Mouse (Mus musculus): ENCODE data around the gene Fbn1.

The Fbn1 gene

DNA sequence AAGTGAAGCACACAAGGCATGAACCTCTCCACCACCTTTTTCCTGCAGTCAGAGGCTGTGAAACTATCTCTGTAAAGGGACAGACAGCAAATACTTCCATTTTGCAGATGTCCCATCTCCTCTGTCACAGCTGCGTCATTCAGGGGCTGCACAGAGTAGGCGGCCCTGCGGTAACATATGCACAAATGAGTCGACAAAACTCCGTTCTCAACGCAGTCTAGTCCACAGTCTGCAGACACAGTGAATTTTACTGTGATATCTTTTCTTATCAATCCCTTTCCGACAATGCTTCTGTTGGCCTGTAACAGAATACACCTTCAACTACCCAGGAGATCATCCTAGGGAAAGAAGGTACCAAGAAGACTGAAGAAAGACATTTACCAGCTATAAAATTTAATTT is 9.6 kb downstream of the Fbn1 start:
- DNase-seq (ENCODE audit: low spot score) = no peak

DNA sequence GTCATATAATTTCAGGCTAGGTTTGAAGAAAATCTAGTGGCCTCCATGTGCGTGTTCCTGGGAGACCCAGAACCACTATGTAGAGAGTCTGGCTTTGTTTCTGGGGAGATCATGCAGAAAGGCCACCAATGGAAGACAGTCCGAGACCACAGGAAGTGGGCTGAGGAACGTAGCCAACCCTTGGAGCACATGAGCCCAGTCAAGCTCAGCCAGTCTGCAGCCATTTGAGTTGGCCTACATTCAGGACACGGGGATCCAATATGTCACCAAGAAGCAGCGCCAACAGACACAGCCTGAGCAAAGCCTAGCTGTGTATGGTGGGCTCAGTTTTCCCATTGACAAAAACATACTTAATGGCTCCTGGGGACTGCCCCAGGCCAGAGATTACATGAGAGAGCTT is 11.1 kb downstream of the Fbn1 start:
- DNase-seq (ENCODE audit: low spot score) = no peak

DNA sequence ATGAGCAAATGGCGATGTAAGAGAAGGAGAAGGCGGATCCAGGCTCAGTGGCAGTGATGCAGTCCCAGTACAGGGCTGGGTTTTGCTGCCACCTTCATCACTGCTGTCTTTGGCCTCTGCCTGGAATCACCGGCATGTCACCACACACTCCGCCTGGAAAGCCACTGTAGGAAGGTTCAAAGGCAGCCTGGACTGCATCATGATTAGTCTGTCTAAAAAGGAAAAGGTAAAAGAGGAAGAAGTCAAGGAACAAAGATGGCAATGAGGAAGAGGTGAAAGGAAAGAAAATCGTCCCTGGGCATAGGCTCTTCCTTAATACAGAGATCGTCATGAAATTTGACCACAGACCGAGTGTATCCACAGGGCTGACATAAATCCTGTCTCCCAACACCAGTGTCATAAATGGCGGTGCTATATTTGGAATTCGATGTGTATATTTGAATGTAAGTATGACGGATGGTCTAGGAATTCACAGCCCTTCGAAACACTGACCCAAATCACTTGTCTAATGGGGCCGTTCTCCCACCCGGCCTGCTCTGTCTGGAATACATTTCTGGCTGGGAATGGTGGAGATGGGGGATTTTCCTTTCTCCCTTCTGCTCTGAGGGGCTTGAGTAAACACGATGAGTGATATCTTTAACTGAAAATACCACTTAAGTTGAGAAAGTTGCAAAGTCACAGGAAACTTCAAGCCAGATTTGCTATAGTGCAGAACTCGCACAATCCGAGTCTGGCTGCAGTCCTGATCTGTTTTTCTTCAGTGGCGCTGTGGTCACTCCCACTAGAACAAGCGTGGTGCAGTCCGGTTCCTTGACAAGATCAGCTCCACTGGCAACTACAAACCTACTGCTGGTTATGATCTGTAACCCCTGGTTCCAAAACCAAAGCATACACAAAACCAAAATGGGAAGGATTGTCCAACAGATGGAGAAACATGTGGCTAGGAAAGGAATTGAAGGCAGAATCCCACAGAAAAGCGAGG is 12.7 kb downstream of the Fbn1 start:
- DNase-seq (ENCODE audit: low spot score) = no peak

DNA sequence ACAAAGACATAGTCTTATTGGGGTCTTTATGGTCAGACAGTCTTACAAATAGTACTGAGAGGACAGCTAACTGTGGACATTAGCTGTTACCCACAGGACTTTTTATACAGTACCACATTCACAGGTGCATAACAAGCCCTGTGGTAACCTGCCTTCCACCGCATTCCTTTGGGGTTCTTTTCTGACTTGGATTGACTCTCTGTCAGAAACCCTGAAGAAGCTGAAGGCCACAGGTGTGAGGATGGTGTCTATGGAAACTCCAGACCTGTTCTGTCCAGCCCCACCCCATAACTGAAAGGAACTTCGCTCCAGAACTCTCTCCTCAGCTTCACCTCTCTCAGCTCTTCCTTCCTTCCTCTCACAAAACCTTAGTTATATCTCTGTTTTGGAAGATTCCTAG is 13.5 kb downstream of the Fbn1 start:
- no peak for DNase-seq (ENCODE audit: low spot score)

DNA sequence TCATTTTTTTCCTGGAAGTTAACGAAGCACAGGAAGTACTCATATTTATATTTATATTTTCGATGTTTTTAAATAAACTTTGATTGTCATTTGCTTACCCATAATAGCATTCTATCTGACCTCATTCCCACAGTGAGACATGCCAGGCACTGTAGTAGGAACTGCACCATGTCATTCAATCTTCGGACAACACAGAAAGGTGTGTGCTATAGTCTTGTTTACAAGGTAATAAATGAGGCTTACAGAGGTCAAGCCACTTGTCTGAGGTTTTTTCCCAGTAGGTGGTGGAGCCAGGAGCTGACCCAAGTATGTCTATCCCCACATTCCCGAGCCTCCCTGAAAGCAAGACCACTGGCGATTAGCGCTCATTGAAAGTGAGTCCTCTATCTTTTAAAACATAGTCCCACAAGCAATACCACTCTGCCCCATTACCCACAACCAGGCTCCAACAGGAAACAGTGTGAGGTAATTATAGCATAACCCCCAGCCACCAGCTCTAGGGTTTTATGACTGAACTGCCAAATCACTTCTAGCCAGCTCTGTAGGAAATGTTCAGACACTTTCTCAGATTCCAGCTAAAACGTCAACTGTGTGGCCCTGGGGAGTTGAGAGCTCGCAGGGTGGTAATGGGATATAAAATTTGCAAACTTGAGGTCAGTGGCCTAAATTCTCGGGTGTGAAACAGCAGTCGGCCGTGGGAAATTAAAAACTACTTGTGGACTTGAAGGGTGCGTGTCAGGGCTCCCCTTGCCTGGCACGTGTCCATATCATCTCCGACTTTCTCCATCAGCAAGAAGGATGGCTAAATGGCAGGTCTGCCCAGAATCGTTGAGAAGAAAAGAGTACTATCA is 15.5 kb downstream of the Fbn1 start:
- no peak for DNase-seq (ENCODE audit: low spot score)

DNA sequence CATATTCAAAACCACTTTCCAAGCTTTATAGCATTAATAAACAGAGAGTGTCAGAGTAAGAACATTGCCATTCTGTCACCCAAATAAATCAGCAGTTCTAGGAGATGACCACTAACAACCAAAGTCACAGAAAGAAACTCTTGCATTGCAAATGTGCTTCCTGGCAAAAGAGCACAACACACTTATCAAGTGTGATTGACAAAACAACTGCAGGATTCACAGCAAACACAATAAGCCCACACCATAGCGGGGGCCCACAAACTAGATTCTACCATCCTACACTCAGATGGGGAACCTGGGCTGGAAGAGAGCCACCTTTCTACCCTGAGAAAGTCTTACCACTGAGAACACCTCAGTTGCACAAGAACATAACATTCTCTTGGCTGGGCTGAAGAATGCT is 17.8 kb downstream of the Fbn1 start:
- DNase-seq (ENCODE audit: low spot score) = no peak

DNA sequence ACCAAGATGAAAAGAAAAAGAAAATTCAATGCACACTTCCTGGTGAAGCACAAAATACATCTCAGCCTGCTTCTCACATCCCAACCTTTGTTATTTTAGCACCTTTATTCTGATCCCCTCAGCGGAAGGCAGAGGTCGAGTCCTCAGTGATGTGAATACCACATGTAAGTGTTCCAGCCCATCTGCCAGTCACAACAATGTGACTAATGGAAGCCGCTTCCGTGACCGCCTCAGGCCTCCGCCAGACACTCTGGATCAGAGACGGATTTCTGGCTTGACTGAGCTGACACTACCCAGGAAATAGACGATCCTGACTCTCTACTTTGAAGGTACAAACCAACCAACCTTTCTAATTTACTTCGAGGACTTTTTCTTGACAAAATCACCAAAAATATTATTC is 22.9 kb downstream of the Fbn1 start:
- no peak for DNase-seq (ENCODE audit: low spot score)

DNA sequence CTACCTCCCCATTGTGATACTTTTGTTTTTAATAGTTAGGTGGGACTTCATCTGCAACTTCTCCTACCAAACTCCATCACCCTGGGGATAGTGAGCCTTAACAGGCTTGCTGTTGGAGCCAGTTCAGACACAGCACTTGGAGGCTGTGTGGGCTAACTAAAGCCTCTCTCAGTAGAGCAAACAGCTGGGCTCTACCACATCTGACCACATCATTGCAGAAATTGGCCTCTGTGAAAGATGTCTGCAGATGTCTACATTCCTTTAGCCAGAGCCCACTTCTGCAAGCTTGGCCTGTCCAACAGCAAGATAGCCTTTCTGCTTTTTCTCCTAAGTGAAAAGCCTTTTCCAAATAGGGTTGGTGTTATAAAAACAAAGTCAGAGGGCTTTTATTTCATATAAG is 23.6 kb downstream of the Fbn1 start:
- no peak for DNase-seq (ENCODE audit: low spot score)

DNA sequence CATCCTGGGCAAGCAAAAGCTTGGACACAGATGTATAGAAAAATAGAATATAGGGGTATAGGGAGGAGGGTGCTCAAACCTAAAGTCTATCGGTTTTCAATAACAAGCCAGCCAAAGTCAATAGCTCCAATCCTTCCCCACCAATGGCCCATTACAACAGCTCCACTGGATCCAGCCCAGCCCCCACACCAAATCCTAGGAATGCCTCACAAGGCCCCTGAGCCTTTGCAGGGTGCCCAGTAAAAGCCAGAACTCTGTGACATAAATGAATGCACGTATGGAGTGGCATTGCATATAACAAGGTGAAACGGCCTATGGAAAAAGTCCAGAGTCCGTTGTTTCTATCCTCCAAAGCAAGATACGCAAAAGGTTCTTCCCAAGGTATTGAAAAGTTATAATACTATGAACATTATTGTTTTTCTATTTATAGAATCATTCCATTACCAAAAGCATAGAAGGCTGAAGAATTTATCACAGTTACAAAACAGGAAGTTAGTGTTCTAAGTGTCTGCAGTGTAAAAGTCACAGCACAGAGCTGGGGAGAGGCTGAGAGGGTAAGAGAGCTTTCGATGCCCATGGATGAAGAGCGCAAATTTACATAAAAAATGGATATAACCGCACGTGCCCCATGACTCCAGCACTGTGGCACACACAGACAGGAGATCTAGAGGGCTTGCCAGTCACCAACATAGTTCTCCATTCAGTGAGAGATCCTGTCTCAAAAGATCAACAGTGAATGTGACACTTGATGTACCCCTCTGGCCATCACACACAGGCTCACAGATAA is 26.1 kb downstream of the Fbn1 start:
- DNase-seq (ENCODE audit: low spot score) = no peak

DNA sequence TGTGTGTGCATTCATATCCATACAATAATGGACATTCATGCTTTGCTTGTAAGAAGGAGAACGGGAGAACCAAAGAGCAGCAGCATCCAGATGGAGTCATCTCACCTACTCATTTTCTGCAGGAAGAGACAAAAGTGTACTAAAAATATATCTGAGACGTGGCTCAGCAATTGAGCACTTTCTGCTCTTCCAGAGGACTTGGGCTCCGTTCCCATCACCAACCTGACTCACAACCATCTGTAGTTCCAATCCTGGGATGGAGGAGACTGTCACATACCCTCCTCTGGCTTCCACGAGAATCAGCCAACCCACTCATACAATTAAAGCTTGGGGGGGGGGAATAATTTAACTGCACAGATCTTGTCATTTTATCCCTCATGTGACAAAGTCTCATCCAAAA is 26.7 kb downstream of the Fbn1 start:
- no peak for DNase-seq (ENCODE audit: low spot score)

DNA sequence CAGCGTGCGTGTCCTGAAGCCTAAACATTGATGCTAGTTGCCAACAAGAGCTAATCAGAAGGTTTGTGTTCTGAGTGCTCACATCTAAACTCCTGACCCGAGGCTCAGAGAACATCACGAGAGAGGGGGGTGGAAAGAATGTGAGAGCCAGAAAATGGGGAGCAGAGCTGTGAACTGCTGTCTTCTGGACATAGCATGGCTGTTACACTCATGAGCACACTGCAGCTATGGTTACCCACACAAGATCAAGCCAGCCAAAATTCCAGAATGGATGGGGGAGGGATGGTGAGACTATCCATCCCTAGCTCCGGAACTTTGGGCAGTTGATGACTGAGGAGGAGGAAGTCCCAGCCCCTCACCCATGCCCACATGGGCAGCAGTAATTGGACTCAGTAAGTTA is 27.7 kb downstream of the Fbn1 start:
- no peak for DNase-seq (ENCODE audit: low spot score)

DNA sequence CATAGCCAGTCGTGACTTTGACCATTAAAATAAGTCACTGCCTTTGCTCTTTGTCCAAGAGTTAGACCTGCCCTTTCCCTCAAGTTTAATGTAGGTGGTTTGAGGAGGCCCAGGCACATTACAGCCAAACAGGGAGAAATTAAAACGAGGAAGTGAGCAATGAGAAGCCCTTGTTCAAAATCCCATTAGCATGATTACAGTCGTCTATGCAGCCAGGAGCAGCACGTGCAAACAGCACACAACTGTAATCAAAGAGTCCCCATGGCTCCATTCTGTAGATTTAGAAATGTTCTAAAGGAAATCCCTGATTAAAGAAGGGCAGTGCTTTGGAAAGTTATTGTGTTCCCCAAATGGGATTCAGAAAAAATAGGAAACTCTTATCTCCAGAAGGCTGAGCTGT is 29.1 kb downstream of the Fbn1 start:
- no peak for DNase-seq (ENCODE audit: low spot score)

DNA sequence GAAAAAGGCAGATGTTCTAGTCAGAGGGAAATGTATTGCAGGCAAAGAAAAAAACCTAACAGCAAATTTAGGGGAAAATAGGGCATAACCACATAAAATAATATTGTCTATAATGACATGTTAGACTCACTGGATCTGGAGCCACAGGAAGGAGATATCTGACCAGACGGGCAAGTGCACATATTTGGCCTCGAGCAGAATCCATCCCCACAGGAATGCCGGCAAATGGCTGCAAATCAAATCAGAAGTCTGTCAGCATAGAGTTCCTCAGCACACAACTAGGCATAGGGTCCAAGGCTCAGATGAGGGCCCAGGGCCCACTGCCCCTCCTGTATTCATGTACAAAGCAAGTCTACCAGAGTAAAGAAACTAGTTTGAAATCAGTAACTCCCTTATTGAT is 30.4 kb downstream of the Fbn1 start:
- no peak for DNase-seq (ENCODE audit: low spot score)

DNA sequence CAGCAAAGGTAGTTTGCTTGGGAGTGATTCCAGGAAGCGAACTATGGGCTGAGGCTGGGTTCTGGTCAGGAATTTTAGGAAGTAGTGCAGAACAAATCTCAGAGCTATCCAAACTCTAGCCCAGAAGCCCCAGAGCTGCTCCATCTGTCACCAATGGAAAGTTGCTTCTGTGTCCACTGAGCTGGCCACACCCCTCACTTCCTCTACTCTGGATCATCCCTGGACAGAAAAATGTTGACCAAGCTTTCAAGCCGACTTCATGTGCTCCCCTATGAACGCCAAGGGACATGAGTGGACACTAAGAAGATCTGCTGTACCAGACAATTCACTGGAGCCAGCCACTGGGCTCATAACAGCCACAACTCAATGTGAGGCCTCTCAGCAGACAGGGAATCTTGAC is 31.6 kb downstream of the Fbn1 start:
- DNase-seq (ENCODE audit: low spot score) = no peak

DNA sequence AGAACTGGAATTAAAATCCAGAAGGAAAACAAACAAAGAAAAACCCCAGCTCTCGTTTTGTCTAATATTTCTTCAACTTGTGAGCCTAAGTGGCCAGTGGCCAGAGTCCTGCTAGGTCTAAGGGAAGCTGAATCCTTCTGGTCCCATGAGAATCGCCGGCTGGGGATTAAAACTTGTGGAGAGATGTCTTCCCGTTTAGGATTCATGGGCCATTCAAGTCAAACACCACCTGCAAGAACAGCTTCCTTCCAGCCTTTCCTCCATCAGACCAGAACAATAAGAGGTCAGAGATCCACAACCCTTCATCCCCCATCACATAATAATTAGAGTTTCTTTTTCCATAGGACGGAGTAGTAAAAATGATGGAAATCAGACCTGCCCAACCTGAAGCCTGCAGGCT is 33.1 kb downstream of the Fbn1 start:
- no peak for DNase-seq (ENCODE audit: low spot score)

DNA sequence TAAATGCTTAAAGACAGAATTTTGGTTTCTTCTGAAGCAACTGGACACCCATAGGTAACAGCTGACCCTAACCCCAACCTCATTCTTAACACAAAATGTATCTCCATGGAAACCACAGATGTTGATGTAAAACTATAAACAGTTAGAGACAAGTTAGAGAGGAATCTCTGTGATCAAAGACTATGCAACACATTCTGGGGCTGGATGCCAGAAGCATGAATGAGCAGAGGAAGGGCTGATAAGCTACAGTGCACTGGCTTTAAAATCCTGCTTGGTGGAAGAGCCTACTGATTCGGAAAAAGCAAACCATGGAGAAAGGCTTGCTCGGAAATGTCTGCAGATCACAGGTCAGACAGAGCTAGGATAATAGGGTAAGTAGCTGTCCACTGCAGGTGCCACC is 34.6 kb downstream of the Fbn1 start:
- no peak for DNase-seq (ENCODE audit: low spot score)

DNA sequence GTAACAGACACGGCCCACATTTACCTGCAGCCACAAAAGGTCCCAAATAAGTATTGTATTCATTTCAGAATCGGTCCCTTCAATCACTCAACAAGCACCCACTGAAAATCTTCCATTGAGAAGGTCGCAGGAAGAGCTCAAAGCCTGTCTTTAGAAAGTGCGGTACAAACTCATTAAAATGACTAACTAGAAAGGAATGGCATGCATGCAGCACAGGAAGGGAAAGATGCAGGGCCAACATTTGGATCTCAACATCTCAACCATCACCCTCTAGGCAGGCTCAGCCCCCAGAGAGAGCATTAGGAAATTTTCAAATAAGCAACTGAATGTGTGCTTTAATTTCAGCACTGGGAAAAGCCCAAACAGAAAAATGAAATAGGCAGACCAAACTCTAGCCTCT is 36.1 kb downstream of the Fbn1 start:
- no peak for DNase-seq (ENCODE audit: low spot score)

DNA sequence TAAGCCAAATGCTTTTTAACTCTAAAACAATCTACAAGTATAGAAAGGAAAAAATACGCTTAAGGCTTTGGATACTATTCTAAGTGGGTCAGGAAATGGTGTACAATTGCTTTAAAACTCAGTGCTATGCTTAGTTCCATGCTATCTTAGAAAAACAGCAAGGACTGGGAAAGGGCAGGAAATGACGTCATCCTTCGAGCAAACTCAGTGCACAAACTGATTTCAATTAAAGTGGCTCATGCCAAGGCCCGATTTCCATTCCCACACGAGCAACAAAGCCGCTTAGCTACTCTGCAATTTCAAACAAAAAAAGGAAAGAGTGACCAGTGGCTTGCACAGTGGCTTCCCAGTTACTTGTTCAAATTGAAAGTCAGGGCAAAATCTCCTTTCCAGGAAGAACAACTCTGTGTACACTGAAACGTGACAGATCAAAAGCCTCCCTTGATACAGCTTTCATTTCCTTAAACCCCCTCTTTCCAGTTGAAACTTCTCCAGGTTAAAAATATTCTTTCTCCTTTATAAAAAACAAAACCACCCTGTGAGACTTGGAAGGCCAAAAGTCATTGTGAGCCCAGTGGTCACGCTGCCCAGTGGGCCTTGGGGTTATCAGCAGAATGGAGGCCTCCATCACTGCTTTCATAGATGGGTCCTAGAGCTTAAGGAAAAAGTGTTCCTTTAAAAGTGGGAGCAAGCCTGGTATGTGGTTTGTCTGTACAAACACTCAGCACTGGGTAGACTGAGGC is 37.1 kb downstream of the Fbn1 start:
- DNase-seq (ENCODE audit: low spot score) = no peak

DNA sequence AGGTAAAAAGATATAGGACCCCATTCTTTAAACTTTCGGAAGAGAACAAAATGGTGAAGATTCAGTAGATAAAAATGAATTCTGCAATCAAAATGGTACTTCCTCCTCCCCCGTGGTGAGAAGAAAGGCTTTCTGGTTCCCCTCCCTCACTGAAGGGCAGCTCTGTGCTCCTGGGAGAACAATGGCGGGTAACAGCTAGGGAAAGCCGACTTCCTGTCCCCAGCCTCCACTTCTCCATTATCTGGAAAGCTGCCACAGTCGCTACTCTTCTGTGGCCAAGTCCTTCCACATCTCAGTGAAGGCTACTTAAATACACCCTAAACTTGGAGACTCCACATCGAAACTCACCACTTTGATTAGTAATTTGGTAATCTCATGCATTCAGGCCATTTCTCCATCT is 43.8 kb downstream of the Fbn1 start:
- no peak for DNase-seq (ENCODE audit: low spot score)

DNA sequence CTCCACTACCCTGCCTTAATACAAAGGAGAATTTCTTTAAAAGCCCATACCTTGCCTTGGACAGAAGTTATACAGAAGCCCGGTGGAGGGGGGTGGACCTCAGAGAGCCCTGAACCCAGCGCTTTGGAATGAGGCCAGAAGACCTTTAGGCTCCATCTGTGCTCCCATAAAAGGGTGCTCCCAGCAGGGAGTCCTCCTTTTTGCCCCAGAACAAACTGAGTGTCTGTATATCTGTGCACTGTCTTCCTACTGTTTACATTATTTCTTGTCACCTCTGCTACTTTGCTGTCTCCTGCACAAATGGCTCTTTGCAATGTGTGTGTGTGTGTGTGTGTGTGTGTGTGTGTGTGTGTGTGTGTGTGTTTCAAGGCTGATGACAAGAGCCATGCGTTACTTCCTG is 48.7 kb downstream of the Fbn1 start:
- no peak for DNase-seq (ENCODE audit: low spot score)

DNA sequence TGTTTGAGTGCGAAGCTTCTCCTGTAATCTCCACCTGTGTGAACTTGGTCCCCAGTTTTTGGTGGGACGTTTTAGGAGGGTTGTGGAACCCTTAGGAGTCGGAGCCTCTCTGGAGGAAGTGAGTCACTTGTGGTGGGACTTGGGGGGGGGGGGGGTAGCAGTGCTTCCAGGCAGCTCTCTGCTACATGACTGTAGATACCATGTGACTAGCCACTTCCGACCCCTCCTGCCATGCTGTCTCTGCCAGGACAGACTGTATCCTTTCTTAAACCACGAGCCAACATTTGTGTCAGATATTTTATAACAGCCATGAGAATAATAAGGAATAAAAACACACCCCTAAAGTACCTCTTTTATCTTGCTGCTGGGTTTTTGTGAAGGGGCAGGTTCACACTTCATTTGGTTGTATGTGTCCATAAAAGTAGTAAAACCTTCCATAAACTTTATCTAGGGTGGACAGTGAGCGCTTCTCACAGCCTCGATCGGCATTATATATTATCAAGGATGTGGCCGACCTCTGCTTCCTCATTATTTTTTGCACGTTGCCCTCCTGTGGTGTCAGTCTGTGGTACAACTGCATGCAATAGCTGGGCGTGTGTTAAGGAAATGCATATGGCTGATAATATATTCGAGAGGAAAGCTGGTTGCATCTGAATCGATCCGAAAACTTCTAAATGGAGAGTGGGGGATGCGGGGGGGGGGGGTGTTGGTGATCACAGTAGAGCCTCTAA is 51.6 kb downstream of the Fbn1 start:
- DNase-seq (ENCODE audit: low spot score) = no peak

Data from ovary, postnatal 14 days (tissue).